Mouse (Mus musculus) ES-E14 (cell line): ENCODE results near the gene Il1r1.

Source experiments
- HCFC1 ChIP-seq: IDR thresholded peaks from 2 replicates; pipeline ENCODE4 v1.6.1; 2012; ENCODE audit warnings: low read length, inconsistent platforms, borderline replicate concordance; ENCODE audit not compliant: insufficient read depth
- ZC3H11A ChIP-seq: IDR thresholded peaks from 2 replicates; pipeline ENCODE4 v1.6.1; 2012; ENCODE audit warnings: low read depth, mild to moderate bottlenecking, inconsistent platforms, low read length, borderline replicate concordance
- ZNF384 ChIP-seq: IDR thresholded peaks from 2 replicates; pipeline ENCODE4 v1.6.1; 2012; ENCODE audit warnings: low read depth, low read length, inconsistent platforms

- TF ChIP-seq ZC3H11A (no peak), ZNF384 (no peak), HCFC1 (no peak)
Observed at GRCm38 (mm10) chr1:40240353-40241092, 15.6 kb downstream of the Il1r1 start.
